Mouse (Mus musculus) T-helper 17 cell (primary cell): ENCODE data around the gene Actrt2.

Experiments
- in situ Hi-C, 2 experiments: fragments of 300-600 bp; cut with MboI, MseI; formaldehyde crosslinking; loops; 1 replicate in 1 of 2; 2 replicates in 1 of 2; pipeline ENCODE4 v1.15.1; 2025; ENCODE audit warnings: high pct_unique_total_duplicates in 2 of 2

Actrt2 gene

GRCm38 (mm10) chr4:154639126-154639525, 28.5 kb downstream of the Actrt2 start:
- in situ Hi-C loops, result no loop called here

DNA sequence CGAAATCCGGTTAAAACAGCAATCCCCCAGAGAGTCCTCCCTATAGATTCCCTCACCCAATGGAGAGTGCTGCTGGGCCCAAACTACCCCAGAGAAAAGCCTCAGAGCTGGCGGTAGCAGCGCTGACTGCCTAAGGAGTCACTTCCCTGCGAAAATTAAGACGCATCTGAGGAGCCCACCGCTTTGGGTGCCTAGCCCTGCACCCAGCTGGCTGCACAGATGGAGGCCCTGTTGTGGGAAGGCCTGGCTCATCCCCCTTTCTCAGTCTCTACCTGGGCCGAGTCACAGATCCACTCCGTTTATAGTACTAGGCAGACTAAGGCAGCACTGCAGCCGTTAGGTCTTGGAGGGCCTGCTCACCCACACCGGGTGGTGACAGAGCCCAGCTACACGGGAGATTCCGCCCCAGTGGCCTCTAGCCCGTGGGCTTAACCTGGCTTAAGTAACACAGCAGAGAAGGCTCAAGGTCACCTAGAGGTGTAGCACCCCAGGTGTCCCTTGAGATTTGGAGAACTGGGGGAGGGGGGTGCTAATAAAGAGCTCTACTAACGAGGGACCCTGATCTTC, 29.3 kb downstream of the Actrt2 start:
- in situ Hi-C loops, result no loop called here

DNA sequence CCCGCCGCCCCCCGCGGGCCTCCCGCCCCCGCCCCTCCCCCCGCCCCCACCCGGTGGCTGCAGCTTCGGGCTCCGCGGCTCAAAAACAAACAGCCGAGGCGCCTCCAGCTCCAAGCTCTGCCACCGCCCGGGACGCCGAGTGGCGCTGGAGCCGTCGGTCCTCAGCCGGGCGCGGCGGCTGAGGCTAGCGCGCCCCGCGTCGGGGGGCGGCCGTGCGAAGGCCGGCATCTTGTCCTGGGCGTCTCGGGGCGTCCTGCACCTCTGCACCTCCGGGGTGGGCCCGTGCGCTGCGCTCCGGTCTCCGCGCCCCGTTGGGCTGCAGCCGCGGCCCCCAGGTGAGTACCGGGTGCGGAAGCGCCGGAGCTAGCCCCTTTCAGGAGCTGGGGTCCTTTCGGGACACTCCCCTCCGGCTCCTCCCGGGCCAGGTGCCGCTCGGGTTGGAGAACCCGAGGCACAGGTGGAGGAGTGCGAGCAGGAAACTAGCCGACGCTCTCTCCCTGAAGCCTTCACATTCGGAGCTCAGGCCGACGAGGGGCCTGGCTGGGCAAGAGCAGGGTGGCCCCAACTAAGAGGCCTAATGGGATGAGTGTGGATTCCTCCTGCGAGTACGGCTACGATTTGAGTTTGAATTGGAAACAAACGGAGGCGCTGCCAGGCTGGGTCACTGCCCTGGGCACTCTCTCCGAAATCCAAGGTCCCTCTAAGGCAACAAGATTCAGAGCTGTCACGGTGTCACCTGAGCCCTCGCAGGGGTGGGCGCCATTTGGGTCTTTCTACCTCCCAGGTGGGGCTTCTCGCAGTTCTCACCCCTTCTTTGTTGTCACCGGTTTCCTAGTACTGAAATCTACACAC, 30.0 kb downstream of the Actrt2 start:
- in situ Hi-C loops, result no loop called here

- in situ Hi-C loops, result no loop called here
These were observed 30.9 kb downstream of the Actrt2 start, which contains the start of gene Prdm16 for GRCm38 (mm10) chr4:154636721-154637311. Prdm16 (minus strand) TSS chr4:154636873.

- in situ Hi-C loops, result no loop called here
These were observed 31.6 kb downstream of the Actrt2 start for GRCm38 (mm10) chr4:154636053-154636433.

DNA sequence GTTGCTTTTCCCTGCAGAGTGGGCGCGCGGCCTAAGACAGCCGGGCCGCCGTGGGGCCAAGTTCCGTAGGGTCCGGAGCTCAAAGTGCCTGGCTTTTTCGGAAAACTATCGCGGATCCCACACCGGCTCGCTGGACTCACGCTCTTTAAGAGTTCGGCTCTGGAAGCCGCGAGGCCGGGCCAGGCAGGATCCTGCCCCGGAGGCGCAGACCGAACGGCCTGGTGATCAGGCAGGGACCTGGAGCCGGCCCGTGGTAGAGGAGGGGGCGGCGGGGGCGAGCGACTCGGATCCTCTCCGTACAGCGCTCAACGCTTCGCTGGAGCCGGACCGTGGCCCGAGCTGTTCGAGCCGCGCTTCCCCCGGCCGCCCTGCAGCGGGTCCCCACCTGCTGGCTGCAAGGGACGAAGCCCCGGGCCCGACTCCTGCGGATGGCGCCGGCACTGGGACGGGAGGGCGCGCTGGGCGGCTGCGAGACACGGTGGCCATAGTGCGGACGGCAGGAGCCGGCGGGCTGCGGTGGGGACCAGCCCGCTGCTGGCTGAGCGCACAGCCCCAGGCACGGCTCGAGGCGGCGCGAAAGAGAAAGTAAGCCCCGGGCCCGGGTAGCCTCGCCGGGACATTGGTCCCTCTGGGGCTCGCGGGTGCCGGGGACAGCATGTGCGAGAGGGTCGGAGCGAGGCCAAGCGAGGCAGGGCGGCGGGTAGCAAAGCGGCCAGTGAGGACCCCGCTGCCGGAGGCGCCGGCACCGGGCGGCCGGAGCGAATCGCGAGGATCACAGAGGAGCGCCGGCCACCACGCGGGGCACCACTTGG, 32.2 kb downstream of the Actrt2 start:
- in situ Hi-C loops, result no loop called here

DNA sequence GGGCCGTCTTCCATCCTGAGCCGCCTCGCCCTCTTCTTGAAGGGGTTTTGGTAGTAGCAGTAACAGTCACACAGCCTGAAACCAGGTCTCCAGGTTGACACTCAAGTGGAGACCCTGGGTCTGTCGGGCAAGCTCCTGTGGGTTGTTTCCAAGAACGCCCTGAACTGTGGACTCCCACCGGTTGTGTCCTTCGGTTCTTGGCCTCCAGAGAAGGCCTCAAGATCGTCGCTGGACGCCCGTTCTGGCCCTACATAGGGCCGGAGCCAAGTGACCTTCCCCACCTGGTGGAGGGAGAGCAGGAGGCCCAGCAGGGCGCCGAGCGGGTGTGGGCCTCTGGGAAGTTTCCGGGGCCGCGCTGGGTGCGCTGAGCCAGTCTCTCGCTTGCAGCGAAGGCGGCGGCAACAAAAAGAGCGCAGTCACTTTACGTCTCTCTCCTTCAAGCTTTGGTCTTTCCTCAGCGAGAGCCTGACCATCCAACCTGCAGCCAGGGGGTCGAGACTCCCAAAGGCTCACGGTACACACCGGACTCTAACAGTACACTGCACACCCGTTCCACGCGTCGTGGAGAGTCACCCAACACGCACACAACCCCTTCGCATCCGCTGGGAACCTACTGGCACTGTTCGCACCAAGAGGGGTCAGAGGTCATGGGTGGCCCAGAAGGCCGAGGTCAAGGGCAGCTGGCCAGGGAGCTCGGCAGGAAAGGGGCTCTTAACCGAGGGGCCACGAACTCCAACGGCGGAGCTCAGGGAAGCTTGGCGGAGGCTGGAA, 33.0 kb downstream of the Actrt2 start:
- in situ Hi-C loops, result no loop called here

GRCm38 (mm10) chr4:154634001-154634400, 33.7 kb downstream of the Actrt2 start:
- in situ Hi-C loops, result no loop called here

- in situ Hi-C loops, result no loop called here
These were observed 34.6 kb downstream of the Actrt2 start for GRCm38 (mm10) chr4:154632800-154633764.

GRCm38 (mm10) chr4:154630763-154631162, 36.9 kb downstream of the Actrt2 start:
- in situ Hi-C loops, result no loop called here

- in situ Hi-C loops, result no loop called here
These were observed 40.1 kb downstream of the Actrt2 start for GRCm38 (mm10) chr4:154627419-154628142.

DNA sequence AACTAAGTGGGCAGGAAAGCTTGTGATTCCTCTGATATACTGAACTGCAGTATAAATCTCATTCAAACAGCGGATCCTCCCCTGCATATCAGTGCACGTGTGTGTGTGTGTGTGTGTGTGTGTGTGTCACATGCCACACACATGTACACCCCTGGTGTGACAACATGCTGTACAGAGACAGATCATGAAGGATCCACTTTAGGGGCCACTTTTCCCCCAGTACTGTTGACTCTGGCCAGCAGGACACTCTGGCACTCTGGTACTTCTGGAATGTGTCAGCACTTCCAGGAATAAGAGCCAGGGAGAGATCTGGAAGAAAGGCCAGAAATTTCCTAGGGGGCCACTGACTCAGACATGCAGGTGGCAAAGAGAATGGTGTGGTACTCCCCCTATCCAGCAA, 41.4 kb downstream of the Actrt2 start:
- in situ Hi-C loops, result no loop called here

- in situ Hi-C loops, result no loop called here
These were observed 42.0 kb downstream of the Actrt2 start for GRCm38 (mm10) chr4:154625710-154626109.

- in situ Hi-C loops, result no loop called here
These were observed 44.4 kb downstream of the Actrt2 start for GRCm38 (mm10) chr4:154623241-154623640.

DNA sequence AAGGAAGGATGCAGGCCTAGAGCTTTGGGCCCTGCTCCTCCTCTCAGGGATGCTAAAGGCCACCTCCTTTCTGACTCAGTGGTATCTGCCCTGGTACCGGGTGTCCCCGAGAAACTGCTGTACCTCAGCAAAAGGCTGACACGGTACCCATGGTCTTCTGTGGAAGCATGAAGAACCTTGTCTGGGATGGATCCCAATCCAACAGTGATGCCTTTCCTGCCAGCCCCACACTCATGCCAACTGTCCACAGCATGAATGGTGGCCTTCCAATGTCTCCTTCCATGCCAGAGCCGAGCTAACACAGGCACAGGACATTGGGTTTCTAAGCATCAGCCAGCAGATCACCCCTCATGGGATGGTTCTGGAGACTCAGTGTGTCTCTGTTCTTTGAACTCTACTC, 45.1 kb downstream of the Actrt2 start:
- in situ Hi-C loops, result no loop called here
